Mouse (Mus musculus) thymus, adult 2 months (tissue): ENCODE data around the gene Arl8a. TPM values are rescaled to one million over a fixed set of nuclear protein-coding genes. Genes with fewer than 3 reads are reported as not detected.

Experiments
- DNase-seq: peaks from one replicate; pipeline ENCODE4 v3.0.0; 2021
- H3K27ac ChIP-seq: fragments of 200-500 bp; 2 replicates; pipeline ENCODE4 v1.5.1; 2012; ENCODE audit warnings: low read length, control low read depth; ENCODE audit not compliant: control insufficient read depth, insufficient read depth
- H3K27me3 ChIP-seq: fragments of 200-500 bp; 2 replicates; pipeline ENCODE4 v1.6.1; 2012; ENCODE audit warnings: mild to moderate bottlenecking, low read length, moderate library complexity, mixed read lengths; ENCODE audit not compliant: control insufficient read depth, insufficient read depth
- H3K36me3 ChIP-seq: fragments of 200-500 bp; 2 replicates; pipeline ENCODE4 v1.6.1; 2012; ENCODE audit warnings: mild to moderate bottlenecking, low read length, moderate library complexity; ENCODE audit not compliant: control insufficient read depth, insufficient read depth
- H3K4me1 ChIP-seq: fragments of 200-500 bp; replicated peaks from 2 replicates; pipeline ENCODE4 v1.6.1; 2012; ENCODE audit warnings: low read length; ENCODE audit not compliant: control insufficient read depth, insufficient read depth
- H3K4me3 ChIP-seq: fragments of 200-500 bp; 2 replicates; pipeline ENCODE4 v1.5.1; 2012; ENCODE audit warnings: mild to moderate bottlenecking, low read length, control low read depth, moderate library complexity; ENCODE audit not compliant: control insufficient read depth, insufficient read depth
- CTCF ChIP-seq: fragments of 200-500 bp; IDR thresholded peaks from 2 replicates; pipeline ENCODE4 v1.5.1; 2012; ENCODE audit warnings: mild to moderate bottlenecking, control low read depth, low read length, moderate library complexity, borderline replicate concordance; ENCODE audit not compliant: control insufficient read depth, poor library complexity, insufficient read depth; ENCODE audit errors: extremely low read depth
- POLR2A ChIP-seq: fragments of 200-500 bp; IDR thresholded peaks from 2 replicates; pipeline ENCODE4 v1.6.1; 2012; ENCODE audit warnings: mild to moderate bottlenecking, low read length, control low read depth, moderate library complexity; ENCODE audit not compliant: control insufficient read depth, poor library complexity, insufficient read depth; ENCODE audit errors: extremely low read depth
- WGBS: fragments of 180-500 bp; shearing (Covaris S2); methylation state at CpG from one replicate; pipeline ENCODE4 v1.1.7; 2018; 5-methylcytosine and 5-hydroxymethylcytosine counted together
- polyA plus RNA-seq: library from polyadenylated mRNA; depleted of rRNA; stranded (reverse); fragments of >200 nt; gene quantifications from 2 replicates; pipeline ENCODE4 v1.2.3, GENCODE M21; 2012

Arl8a gene
- polyA plus RNA-seq, 1 experiment: 59.4 TPM

GRCm38 (mm10) chr1:135143940-135144339 is 2.7 kb upstream of the Arl8a start:
- H3K27me3 ChIP-seq: no peaks in the 10 kb centered on the region
- DNase-seq: no peak
- H3K27ac ChIP-seq: peak overlapping the region; percentile 23; the same call in 1 of the 2 replicates
- H3K4me1 ChIP-seq: peaks cover 28% of the 10 kb centered on the region
- WGBS: 89% methylated on average over 2 of the region's 2 CpGs
- H3K36me3 ChIP-seq: peaks cover 61% of the 10 kb centered on the region
- TF ChIP-seq CTCF (no peak), POLR2A (no peak)
- no peak overlapping the region for H3K4me3 ChIP-seq

- peak overlapping the region; percentile 87 for H3K4me3 ChIP-seq
- TF ChIP-seq CTCF (no peak; the same call in 1 of the 2 replicates), POLR2A (no peak; the same call in 1 of the 2 replicates)
- WGBS: under 1% methylated on average over 69 of the region's 69 CpGs
- no peak overlapping the region for H3K27ac ChIP-seq
- H3K4me1 ChIP-seq: peaks cover 28% of the 10 kb centered on the region
- H3K36me3 ChIP-seq: peaks cover 29% of the 10 kb centered on the region
- peak; percentile 63 for DNase-seq
- no peaks in the 10 kb centered on the region for H3K27me3 ChIP-seq
Measured at GRCm38 (mm10) chr1:135146946-135147701, 500 bp downstream of the Arl8a start.

- WGBS: 8% methylated on average over 7 of the region's 7 CpGs
- H3K4me3 ChIP-seq: peak overlapping the region; percentile 87
- TF ChIP-seq POLR2A (no peak), CTCF (no peak)
- peaks cover 23% of the 10 kb centered on the region for H3K36me3 ChIP-seq
- no peak overlapping the region for H3K27ac ChIP-seq
- DNase-seq: no peak
- H3K27me3 ChIP-seq: no peaks in the 10 kb centered on the region
- peaks cover 28% of the 10 kb centered on the region for H3K4me1 ChIP-seq
Measured at GRCm38 (mm10) chr1:135147702-135148058, 1.1 kb downstream of the Arl8a start.

- WGBS: 79% methylated on average over 4 of the region's 4 CpGs
- TF ChIP-seq POLR2A (no peak), CTCF (no peak)
- H3K4me1 ChIP-seq: peaks cover 25% of the 10 kb centered on the region
- H3K27me3 ChIP-seq: no peaks in the 10 kb centered on the region
- no peak for DNase-seq
- peaks cover 15% of the 10 kb centered on the region for H3K36me3 ChIP-seq
- H3K4me3 ChIP-seq: no peak overlapping the region
- no peak overlapping the region for H3K27ac ChIP-seq
Measured at GRCm38 (mm10) chr1:135148476-135148875, 1.9 kb downstream of the Arl8a start.

GRCm38 (mm10) chr1:135148996-135149395 is 2.4 kb downstream of the Arl8a start:
- DNase-seq: no peak
- Histone ChIP-seq H3K4me1 (peaks cover 22% of the 10 kb centered on the region), H3K4me3 (no peak overlapping the region), H3K27me3 (no peaks in the 10 kb centered on the region), H3K27ac (no peak overlapping the region), H3K36me3 (peaks cover 10% of the 10 kb centered on the region)
- WGBS: 80% methylated on average over 5 of the region's 5 CpGs
- TF ChIP-seq CTCF (no peak), POLR2A (no peak)

- H3K36me3 ChIP-seq: peaks cover 10% of the 10 kb centered on the region
- WGBS: 72% methylated on average over 13 of the region's 13 CpGs
- TF ChIP-seq POLR2A: no peak
- TF ChIP-seq CTCF: no peak
- no peak for DNase-seq
- no peaks in the 10 kb centered on the region for H3K27me3 ChIP-seq
- H3K4me1 ChIP-seq: peaks cover 3% of the 10 kb centered on the region; the same call in 1 of the 2 replicates
- no peak overlapping the region for H3K27ac ChIP-seq
- no peak overlapping the region for H3K4me3 ChIP-seq
Measured at GRCm38 (mm10) chr1:135154011-135154410, 7.4 kb downstream of the Arl8a start.

GRCm38 (mm10) chr1:135154411-135154959 is 7.9 kb downstream of the Arl8a start:
- no peak overlapping the region for H3K27ac ChIP-seq
- TF ChIP-seq POLR2A: no peak
- TF ChIP-seq CTCF: peak; percentile 64; the same call in 1 of the 2 replicates
- H3K4me3 ChIP-seq: no peak overlapping the region
- WGBS: 18% methylated on average over 14 of the region's 14 CpGs
- H3K36me3 ChIP-seq: peaks cover 10% of the 10 kb centered on the region
- peaks cover 3% of the 10 kb centered on the region; the same call in 1 of the 2 replicates for H3K4me1 ChIP-seq
- DNase-seq: peak; percentile 60
- H3K27me3 ChIP-seq: no peaks in the 10 kb centered on the region
